Mouse (Mus musculus) intestine, embryonic 15.5 days (tissue): Measurements from ENCODE around the gene Ttc28. TPM values are rescaled to one million over a fixed set of nuclear protein-coding genes. Genes with fewer than 3 reads are reported as not detected.

Source experiments
- ATAC-seq: fragments of 200-750 bp; cut with Nextera tagmentation; 2 replicates; pipeline ENCODE4 v1.8.0; 2017; ENCODE audit warnings: moderate TSS enrichment, moderate library complexity
- H3K27ac ChIP-seq: fragments of 300-500 bp; sonication (generic); 2 replicates; pipeline ENCODE4 v1.5.1; 2015; ENCODE audit warnings: mild to moderate bottlenecking, inconsistent platforms
- H3K27me3 ChIP-seq: fragments of 300-500 bp; sonication (generic); replicated peaks from 2 replicates; pipeline ENCODE4 v1.6.1; 2015; ENCODE audit warnings: inconsistent platforms
- H3K36me3 ChIP-seq: fragments of 300-500 bp; sonication (generic); 2 replicates; pipeline ENCODE4 v1.6.1; 2015; ENCODE audit warnings: inconsistent platforms
- H3K4me1 ChIP-seq: fragments of 300-500 bp; sonication (generic); replicated peaks from 2 replicates; pipeline ENCODE4 v1.6.1; 2015; ENCODE audit warnings: inconsistent platforms
- H3K4me2 ChIP-seq: fragments of 300-500 bp; sonication (generic); replicated peaks from 2 replicates; pipeline ENCODE4 v1.6.1; 2015; ENCODE audit warnings: mild to moderate bottlenecking, inconsistent platforms
- H3K4me3 ChIP-seq: fragments of 300-500 bp; sonication (generic); replicated peaks from 2 replicates; pipeline ENCODE4 v1.5.1; 2015; ENCODE audit warnings: inconsistent platforms
- H3K9ac ChIP-seq: fragments of 300-500 bp; sonication (generic); 2 replicates; pipeline ENCODE4 v1.6.1; 2015; ENCODE audit warnings: inconsistent platforms
- H3K9me3 ChIP-seq: fragments of 300-500 bp; sonication (generic); 2 replicates; pipeline ENCODE4 v1.6.1; 2016; ENCODE audit warnings: inconsistent platforms
- WGBS: fragments of 180-500 bp; shearing (Covaris S2); methylation state at CpG from one replicate; pipeline ENCODE4 v1.1.7; 2015; 5-methylcytosine and 5-hydroxymethylcytosine counted together
- polyA plus RNA-seq: library from polyadenylated mRNA; unstranded; fragments of >200 nt; fragmentation: Nextera tagmentation; extraction: Ambion mirVana; gene quantifications from 2 replicates; pipeline ENCODE4 v1.2.1, GENCODE M21; 2015

The Ttc28 gene
- polyA plus RNA-seq, 1 experiment from 2014 or later: 6.9 TPM

- peaks cover 27% of the 10 kb centered on the region for H3K4me1 ChIP-seq
- H3K27me3 ChIP-seq: no peaks in the 10 kb centered on the region
- ATAC-seq: no peak
- WGBS: 43% methylated on average over 14 of the region's 14 CpGs
- no peaks in the 10 kb centered on the region for H3K36me3 ChIP-seq
- no peak overlapping the region for H3K9ac ChIP-seq
- H3K4me2 ChIP-seq: no peak overlapping the region
- H3K27ac ChIP-seq: no peak overlapping the region
- H3K9me3 ChIP-seq: no peaks in the 10 kb centered on the region
- H3K4me3 ChIP-seq: no peak overlapping the region
Measured at GRCm38 (mm10) chr5:111046841-111047476, 167.4 kb downstream of the Ttc28 start.

GRCm38 (mm10) chr5:111048036-111048435 is 168.4 kb downstream of the Ttc28 start:
- H3K4me3 ChIP-seq: no peak overlapping the region
- no peak for ATAC-seq
- peaks cover 27% of the 10 kb centered on the region for H3K4me1 ChIP-seq
- H3K9ac ChIP-seq: no peak overlapping the region
- H3K27ac ChIP-seq: no peak overlapping the region
- H3K4me2 ChIP-seq: no peak overlapping the region
- 72% methylated on average over 5 of the region's 5 CpGs for WGBS
- no peaks in the 10 kb centered on the region for H3K9me3 ChIP-seq
- no peaks in the 10 kb centered on the region for H3K36me3 ChIP-seq
- H3K27me3 ChIP-seq: no peaks in the 10 kb centered on the region

- no peak overlapping the region for H3K27ac ChIP-seq
Measured at GRCm38 (mm10) chr5:111049584-111049983, 170.0 kb downstream of the Ttc28 start.

GRCm38 (mm10) chr5:111050135-111050534 is 170.5 kb downstream of the Ttc28 start:
- Histone ChIP-seq H3K27me3 (no peaks in the 10 kb centered on the region), H3K27ac (no peak overlapping the region), H3K36me3 (no peaks in the 10 kb centered on the region), H3K4me3 (no peak overlapping the region), H3K9ac (no peak overlapping the region), H3K4me1 (peaks cover 31% of the 10 kb centered on the region), H3K9me3 (no peaks in the 10 kb centered on the region), H3K4me2 (no peak overlapping the region)
- WGBS: 71% methylated on average over 9 of the region's 9 CpGs
- ATAC-seq: no peak

More at GRCm38 (mm10) chr5:111049584-111049983, 170.0 kb downstream of the Ttc28 start:
- Histone ChIP-seq H3K4me2 (no peak overlapping the region), H3K4me1 (peaks cover 30% of the 10 kb centered on the region), H3K27me3 (no peaks in the 10 kb centered on the region), H3K36me3 (no peaks in the 10 kb centered on the region), H3K9me3 (no peaks in the 10 kb centered on the region), H3K4me3 (no peak overlapping the region), H3K9ac (no peak overlapping the region)
- ATAC-seq: no peak
- 82% methylated on average over 4 of the region's 4 CpGs for WGBS

- no peak for ATAC-seq
- Histone ChIP-seq H3K4me2 (no peak overlapping the region), H3K27ac (no peak overlapping the region), H3K9ac (no peak overlapping the region), H3K4me3 (no peak overlapping the region), H3K36me3 (no peaks in the 10 kb centered on the region), H3K27me3 (no peaks in the 10 kb centered on the region), H3K4me1 (peaks cover 19% of the 10 kb centered on the region; the same call in 1 of the 2 replicates), H3K9me3 (no peaks in the 10 kb centered on the region)
- 70% methylated on average over 9 of the region's 9 CpGs for WGBS
Measured at GRCm38 (mm10) chr5:111054380-111054779, 174.8 kb downstream of the Ttc28 start.

GRCm38 (mm10) chr5:111054848-111055428 is 175.3 kb downstream of the Ttc28 start:
- H3K9me3 ChIP-seq: no peaks in the 10 kb centered on the region
- no peak overlapping the region for H3K27ac ChIP-seq
- H3K4me2 ChIP-seq: peak overlapping the region; percentile 38; the same call in 1 of the 2 replicates
- no peaks in the 10 kb centered on the region for H3K27me3 ChIP-seq
- ATAC-seq: no peak
- no peak overlapping the region for H3K4me3 ChIP-seq
- H3K9ac ChIP-seq: no peak overlapping the region; the same call in 1 of the 2 replicates
- 48% methylated on average over 17 of the region's 17 CpGs for WGBS
- peaks cover 19% of the 10 kb centered on the region; the same call in 1 of the 2 replicates for H3K4me1 ChIP-seq
- no peaks in the 10 kb centered on the region for H3K36me3 ChIP-seq

GRCm38 (mm10) chr5:111055507-111055906 is 175.9 kb downstream of the Ttc28 start:
- no peak overlapping the region for H3K27ac ChIP-seq
- no peaks in the 10 kb centered on the region for H3K36me3 ChIP-seq
- peak overlapping the region; percentile 38; the same call in 1 of the 2 replicates for H3K4me2 ChIP-seq
- WGBS: 53% methylated on average over 8 of the region's 8 CpGs
- ATAC-seq: no peak
- no peak overlapping the region; the same call in 1 of the 2 replicates for H3K9ac ChIP-seq
- H3K4me3 ChIP-seq: no peak overlapping the region
- H3K27me3 ChIP-seq: no peaks in the 10 kb centered on the region
- no peaks in the 10 kb centered on the region for H3K9me3 ChIP-seq
- peaks cover 19% of the 10 kb centered on the region; the same call in 1 of the 2 replicates for H3K4me1 ChIP-seq

- no peaks in the 10 kb centered on the region for H3K27me3 ChIP-seq
- H3K4me2 ChIP-seq: no peak overlapping the region
- ATAC-seq: no peak
- no peaks in the 10 kb centered on the region for H3K36me3 ChIP-seq
- no peak overlapping the region for H3K9ac ChIP-seq
- H3K4me1 ChIP-seq: peaks cover 19% of the 10 kb centered on the region; the same call in 1 of the 2 replicates
- WGBS: 75% methylated on average over 7 of the region's 7 CpGs
- no peak overlapping the region for H3K27ac ChIP-seq
- H3K9me3 ChIP-seq: no peaks in the 10 kb centered on the region
- no peak overlapping the region for H3K4me3 ChIP-seq
Measured at GRCm38 (mm10) chr5:111057084-111057483, 177.5 kb downstream of the Ttc28 start.

GRCm38 (mm10) chr5:111058401-111059139 is 179.0 kb downstream of the Ttc28 start:
- Histone ChIP-seq H3K4me2 (no peak overlapping the region), H3K9ac (no peak overlapping the region), H3K27ac (no peak overlapping the region), H3K4me1 (peaks cover 18% of the 10 kb centered on the region; the same call in 1 of the 2 replicates), H3K27me3 (no peaks in the 10 kb centered on the region), H3K36me3 (no peaks in the 10 kb centered on the region), H3K4me3 (no peak overlapping the region), H3K9me3 (no peaks in the 10 kb centered on the region)
- no peak for ATAC-seq
- WGBS: 77% methylated on average over 22 of the region's 22 CpGs

- H3K27me3 ChIP-seq: no peaks in the 10 kb centered on the region
- H3K9me3 ChIP-seq: no peaks in the 10 kb centered on the region
- no peak overlapping the region for H3K4me3 ChIP-seq
- H3K27ac ChIP-seq: no peak overlapping the region
- no peak overlapping the region for H3K9ac ChIP-seq
- 70% methylated on average over 11 of the region's 11 CpGs for WGBS
- no peak for ATAC-seq
- H3K4me1 ChIP-seq: peaks cover 15% of the 10 kb centered on the region; the same call in 1 of the 2 replicates
- no peaks in the 10 kb centered on the region for H3K36me3 ChIP-seq
- no peak overlapping the region for H3K4me2 ChIP-seq
Measured at GRCm38 (mm10) chr5:111059140-111059921, 179.7 kb downstream of the Ttc28 start.

- no peak overlapping the region for H3K4me2 ChIP-seq
- H3K27me3 ChIP-seq: no peaks in the 10 kb centered on the region
- no peak for ATAC-seq
- H3K9me3 ChIP-seq: no peaks in the 10 kb centered on the region
- no peak overlapping the region for H3K9ac ChIP-seq
- H3K36me3 ChIP-seq: no peaks in the 10 kb centered on the region
- no peak overlapping the region for H3K27ac ChIP-seq
- H3K4me3 ChIP-seq: no peak overlapping the region
- peaks cover 9% of the 10 kb centered on the region; the same call in 1 of the 2 replicates for H3K4me1 ChIP-seq
- 78% methylated on average over 6 of the region's 6 CpGs for WGBS
Measured at GRCm38 (mm10) chr5:111060246-111060745, 180.7 kb downstream of the Ttc28 start.
